Mouse (Mus musculus) intestine, postnatal 0 days (tissue): ENCODE measurements at regions not wholly inside any gene's neighbourhood (a gene's known extent, or its start where the extent isn't known, plus 50 kb on each side); places are given as distances from the start of the nearest gene placed in this dataset.

Experiments
- ATAC-seq: fragments of 200-750 bp; cut with Nextera tagmentation; 2 replicates; pipeline ENCODE4 v1.8.0; 2017; ENCODE audit warnings: mild to moderate bottlenecking, moderate TSS enrichment, moderate library complexity
- H3K27ac ChIP-seq: fragments of 300-500 bp; sonication (generic); 2 replicates; pipeline ENCODE4 v1.5.1; 2014; ENCODE audit warnings: mild to moderate bottlenecking, low read depth, low read length, moderate library complexity
- H3K27me3 ChIP-seq: fragments of 300-500 bp; sonication (generic); replicated peaks from 2 replicates; pipeline ENCODE4 v1.6.1; 2014; ENCODE audit warnings: low read length, mixed read lengths; ENCODE audit not compliant: control insufficient read depth, insufficient read depth
- H3K36me3 ChIP-seq: fragments of 300-500 bp; sonication (generic); 2 replicates; pipeline ENCODE4 v1.6.1; 2014; ENCODE audit warnings: mild to moderate bottlenecking, moderate library complexity; ENCODE audit not compliant: control insufficient read depth, insufficient read depth
- H3K4me1 ChIP-seq: fragments of 300-500 bp; sonication (generic); replicated peaks from 2 replicates; pipeline ENCODE4 v1.6.1; 2014; ENCODE audit warnings: antibody characterized with exemption, low read length, mixed read lengths; ENCODE audit not compliant: control insufficient read depth, insufficient read depth
- H3K4me2 ChIP-seq: fragments of 300-500 bp; sonication (generic); replicated peaks from 2 replicates; pipeline ENCODE4 v1.6.1; 2014; ENCODE audit warnings: low read depth, mild to moderate bottlenecking, moderate library complexity
- H3K4me3 ChIP-seq: fragments of 300-500 bp; sonication (generic); 2 replicates; pipeline ENCODE4 v1.5.1; 2014; ENCODE audit warnings: low read depth, low read length
- H3K9ac ChIP-seq: fragments of 300-500 bp; sonication (generic); 2 replicates; pipeline ENCODE4 v1.6.1; 2014; ENCODE audit warnings: mild to moderate bottlenecking, low read depth, low read length
- H3K9me3 ChIP-seq: fragments of 300-500 bp; sonication (generic); 2 replicates; pipeline ENCODE4 v1.6.1; 2016; ENCODE audit warnings: mixed run types; ENCODE audit not compliant: control insufficient read depth
- CTCF ChIP-seq: sonication (generic); IDR thresholded peaks from 2 replicates; pipeline ENCODE4 v1.5.1; 2016; ENCODE audit warnings: low read depth, mild to moderate bottlenecking, control low read depth, antibody characterized with exemption, moderate library complexity
- WGBS: fragments of 180-500 bp; shearing (Covaris S2); extraction: QIAGEN DNeasy Blood & Tissue Kit; methylation state at CpG from one replicate; pipeline ENCODE4 v1.1.7; 2014; 5-methylcytosine and 5-hydroxymethylcytosine counted together

DNA sequence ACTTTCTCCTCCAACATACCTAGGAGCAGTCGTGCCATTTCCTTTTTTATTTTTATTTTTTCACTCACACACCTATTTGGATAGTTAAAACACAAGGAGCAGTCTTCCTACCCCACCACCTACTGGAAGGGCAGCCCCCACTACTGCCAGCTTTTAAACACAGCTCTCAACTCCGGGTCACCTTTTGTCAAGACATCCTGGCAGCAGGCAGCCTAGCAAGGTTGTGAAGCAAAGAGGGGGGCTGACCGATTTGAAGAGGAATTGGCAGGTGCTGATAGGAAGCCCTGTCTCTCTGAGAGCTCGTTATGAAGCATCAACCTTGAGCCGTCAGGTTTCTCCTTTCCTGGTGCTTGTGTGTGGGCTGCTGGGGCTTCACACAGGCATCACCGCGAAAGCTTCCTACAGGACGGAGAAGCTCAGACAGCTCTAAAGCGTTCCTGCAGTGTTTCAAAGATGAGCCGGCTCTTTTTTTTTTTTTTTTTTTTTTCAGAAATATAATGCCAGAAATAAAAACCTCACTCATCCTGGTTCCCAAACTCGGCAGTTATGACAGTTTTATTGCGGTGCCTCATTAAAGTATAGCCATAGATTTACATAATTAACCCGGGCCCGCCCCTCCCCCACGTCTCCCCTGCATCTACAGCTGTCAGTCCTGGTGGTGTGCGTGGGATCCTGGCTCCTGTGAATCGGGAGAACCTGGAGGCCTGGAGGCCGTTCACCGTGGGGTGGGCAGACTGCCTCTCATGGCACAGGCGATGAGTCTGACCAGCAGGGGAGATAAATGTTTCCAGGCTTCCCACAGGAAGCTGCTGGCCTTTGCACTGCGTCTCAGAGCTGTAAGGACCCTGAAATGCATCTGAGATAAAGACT lies 325.5 kb upstream of the Jmjd1c start:
- TF ChIP-seq CTCF, result no peak
- 47% methylated on average over 21 of the region's 21 CpGs for WGBS
- H3K4me2 ChIP-seq, result no peak overlapping the region

DNA sequence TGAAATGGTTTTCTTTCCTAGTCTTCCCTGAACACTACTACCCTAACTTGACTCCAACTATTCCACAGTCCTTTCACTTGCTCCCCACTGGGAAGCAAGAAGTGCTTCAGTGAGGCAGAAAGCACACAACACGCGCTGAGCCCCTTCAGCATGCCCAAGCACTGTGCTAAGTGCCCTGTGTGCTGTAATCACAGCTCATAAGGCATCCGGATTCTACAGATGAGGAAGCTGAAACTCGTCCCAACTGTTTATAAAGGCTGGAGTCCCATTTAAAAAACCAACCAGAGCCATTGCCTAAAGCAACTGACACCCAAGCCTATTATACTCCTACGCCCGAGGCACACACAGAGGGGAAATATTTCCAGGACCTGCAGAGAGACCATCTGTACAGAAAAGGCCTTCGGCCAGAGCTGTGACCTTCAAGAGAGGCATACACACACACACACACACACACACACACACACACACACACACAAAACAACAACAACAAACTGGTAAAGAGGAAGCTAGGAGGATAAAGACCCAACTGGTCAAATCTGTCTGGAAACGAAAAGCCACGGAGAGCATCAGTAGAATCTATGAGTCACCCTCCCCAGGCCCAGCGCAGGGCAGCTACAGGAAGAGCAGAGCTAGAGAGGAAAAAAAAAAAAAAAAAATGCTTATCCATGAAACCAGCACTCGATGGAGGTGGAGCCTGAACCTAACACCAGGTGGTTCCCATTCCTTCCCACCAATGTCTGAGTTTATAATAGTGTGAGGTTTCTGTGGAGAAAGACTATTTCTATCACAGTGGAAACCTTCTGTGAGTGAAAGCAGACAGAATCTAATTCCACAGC lies 315.4 kb upstream of the Jmjd1c start:
- TF ChIP-seq CTCF, result no peak
- Histone ChIP-seq H3K27me3 (no peaks in the 10 kb centered on the region), H3K27ac (no peak overlapping the region), H3K9me3 (no peaks in the 10 kb centered on the region), H3K4me2 (no peak overlapping the region), H3K4me1 (no peaks in the 10 kb centered on the region), H3K36me3 (no peaks in the 10 kb centered on the region), H3K4me3 (no peak overlapping the region), H3K9ac (no peak overlapping the region)
- ATAC-seq, result no peak
- WGBS, result 69% methylated on average over 11 of the region's 11 CpGs

More for the DNA sequence above, 325.5 kb upstream of the Jmjd1c start:
- peaks cover 10% of the 10 kb centered on the region for H3K9me3 ChIP-seq
- no peak overlapping the region for H3K4me3 ChIP-seq
- no peaks in the 10 kb centered on the region for H3K4me1 ChIP-seq
- no peaks in the 10 kb centered on the region for H3K36me3 ChIP-seq
- no peak for ATAC-seq
- no peak overlapping the region for H3K27ac ChIP-seq
- no peaks in the 10 kb centered on the region for H3K27me3 ChIP-seq
- H3K9ac ChIP-seq, result no peak overlapping the region

DNA sequence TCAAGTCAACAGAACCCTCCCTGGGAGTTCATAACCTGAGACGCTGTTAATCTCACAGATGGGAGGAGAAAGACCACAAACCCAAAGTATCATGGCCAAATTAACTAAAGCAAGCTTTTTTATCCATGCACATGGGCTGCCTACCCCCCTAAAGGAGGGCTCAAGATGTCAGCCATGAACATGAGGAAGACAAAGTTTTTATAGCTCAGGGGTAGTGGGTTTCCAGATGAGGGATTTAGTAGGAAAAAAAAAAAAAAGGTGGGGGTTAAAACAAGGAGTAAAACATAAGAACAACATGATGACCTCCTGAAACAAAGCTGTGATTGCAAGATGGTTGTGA lies 314.8 kb upstream of the Jmjd1c start:
- Histone ChIP-seq H3K4me1 (no peaks in the 10 kb centered on the region), H3K27ac (no peak overlapping the region), H3K27me3 (no peaks in the 10 kb centered on the region), H3K4me2 (no peak overlapping the region), H3K4me3 (no peak overlapping the region), H3K9ac (no peak overlapping the region), H3K9me3 (no peaks in the 10 kb centered on the region), H3K36me3 (no peaks in the 10 kb centered on the region)
- ATAC-seq, result no peak
- TF ChIP-seq CTCF, result no peak
- WGBS, result 62% methylated on average over 1 of the region's 1 CpGs

DNA sequence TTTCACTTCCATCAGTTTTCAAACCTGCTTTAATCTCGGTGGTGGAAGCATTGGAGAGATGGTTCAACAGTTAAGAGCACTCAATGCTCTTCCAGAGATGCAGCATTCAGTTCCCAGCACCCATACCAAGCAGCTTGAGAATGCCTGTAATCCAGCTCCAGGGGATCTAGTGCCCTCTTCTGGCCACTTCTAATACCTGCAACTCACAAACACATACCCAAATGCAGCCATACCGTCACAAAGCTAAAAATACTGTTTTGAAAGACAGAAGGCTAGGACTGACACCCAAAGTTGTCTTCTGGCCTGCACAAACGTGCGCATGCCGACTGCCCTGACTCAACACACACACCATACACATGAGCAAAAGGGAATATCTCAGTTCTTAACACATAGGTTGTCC lies 313.9 kb upstream of the Jmjd1c start:
- Histone ChIP-seq H3K27me3 (no peaks in the 10 kb centered on the region), H3K9ac (no peak overlapping the region), H3K27ac (no peak overlapping the region), H3K9me3 (no peaks in the 10 kb centered on the region), H3K36me3 (no peaks in the 10 kb centered on the region), H3K4me2 (no peak overlapping the region), H3K4me1 (no peaks in the 10 kb centered on the region), H3K4me3 (no peak overlapping the region)
- 93% methylated on average over 5 of the region's 5 CpGs for WGBS
- ATAC-seq, result no peak
- peak; percentile 30; the same call in 1 of the 2 replicates for TF ChIP-seq CTCF

- 84% methylated on average over 7 of the region's 7 CpGs for WGBS
- Histone ChIP-seq H3K27me3 (no peaks in the 10 kb centered on the region), H3K9me3 (no peaks in the 10 kb centered on the region), H3K9ac (no peak overlapping the region), H3K4me1 (no peaks in the 10 kb centered on the region), H3K4me2 (no peak overlapping the region), H3K4me3 (no peak overlapping the region), H3K27ac (no peak overlapping the region), H3K36me3 (no peaks in the 10 kb centered on the region)
- TF ChIP-seq CTCF, result no peak
- no peak for ATAC-seq
Observed at GRCm38 (mm10) chr10:66787812-66788211, 308.1 kb upstream of the Jmjd1c start.

- no peak for TF ChIP-seq CTCF
- no peaks in the 10 kb centered on the region for H3K36me3 ChIP-seq
- no peaks in the 10 kb centered on the region for H3K9me3 ChIP-seq
- no peak overlapping the region for H3K4me3 ChIP-seq
- H3K4me1 ChIP-seq, result no peaks in the 10 kb centered on the region
- no peaks in the 10 kb centered on the region for H3K27me3 ChIP-seq
- no peak overlapping the region for H3K9ac ChIP-seq
- ATAC-seq, result no peak
- H3K27ac ChIP-seq, result no peak overlapping the region
- 93% methylated on average over 9 of the region's 9 CpGs for WGBS
- no peak overlapping the region for H3K4me2 ChIP-seq
Observed at GRCm38 (mm10) chr10:66796296-66796695, 299.6 kb upstream of the Jmjd1c start.
